ENCODE assay signal across 7 mouse cellular contexts in the genomic region with DNA sequence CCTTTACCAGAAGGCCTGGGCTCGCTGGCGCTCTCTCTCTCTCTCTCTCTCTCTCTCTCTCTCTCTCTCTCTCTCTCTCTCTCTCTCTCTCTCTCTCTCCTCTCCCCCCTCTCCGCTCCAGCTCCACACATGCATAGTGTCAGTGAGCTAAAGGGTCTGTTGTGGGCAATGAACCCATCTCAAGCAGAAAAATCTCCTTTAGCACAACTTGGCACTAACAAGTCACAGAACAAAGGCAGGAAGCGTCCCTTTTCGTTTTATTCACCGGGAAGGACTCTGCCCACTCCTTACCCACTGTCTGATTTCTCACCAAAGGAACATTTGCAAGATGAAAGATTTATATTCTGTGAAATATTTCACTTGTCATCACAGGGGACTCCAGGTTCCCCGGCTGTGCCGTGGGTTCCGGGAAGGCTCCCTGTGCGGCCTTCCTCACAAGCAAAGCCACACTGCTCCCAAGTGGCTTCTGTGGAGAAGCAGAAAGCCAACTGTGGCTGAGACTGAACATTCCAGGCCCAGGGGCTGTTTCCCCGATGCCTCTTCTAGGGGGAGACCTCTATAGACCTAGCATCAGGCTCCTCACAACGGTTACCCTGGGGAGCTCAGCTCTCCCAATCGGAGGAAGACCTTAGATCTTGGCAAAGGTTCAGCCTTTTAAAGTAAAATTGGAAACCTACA.
DNase-seq lines count a peak whose midpoint lies in the region; ATAC-seq and TF ChIP-seq lines count a peak whose summit lies in the region.

No protein-coding gene starts in this region.

- H3K4me3 ChIP-seq in forebrain, postnatal 0 days (ENCODE audit: low read depth, low read length), result no peak overlapping the region
- H3K4me3 ChIP-seq in hindbrain, embryonic 15.5 days, result no peak overlapping the region
- no peak overlapping the region for H3K4me3 ChIP-seq in limb, embryonic 10.5 days
- no peak overlapping the region for H3K4me3 ChIP-seq in neural tube, embryonic 15.5 days (replicated peaks)

- peaks cover 1% of the 10 kb centered on the region; the same call in 1 of the 2 replicates for H3K4me1 ChIP-seq in forebrain, postnatal 0 days (ENCODE audit: insufficient read depth)
- H3K4me1 ChIP-seq in hindbrain, embryonic 15.5 days (replicated peaks), result 0 out of 2 replicates have a peak, but pooled peaks cover 6% of the 10 kb centered on the region
- peaks cover 27% of the 10 kb centered on the region for H3K4me1 ChIP-seq in limb, embryonic 10.5 days
- H3K4me1 ChIP-seq in neural tube, embryonic 15.5 days, result peaks cover 6% of the 10 kb centered on the region

- WGBS in forebrain, postnatal 0 days, result 48% methylated on average over 13 of the region's 13 CpGs
- 36% methylated on average over 12 of the region's 13 CpGs for WGBS in hindbrain, embryonic 15.5 days
- WGBS in limb, embryonic 10.5 days, result 43% methylated on average over 13 of the region's 13 CpGs
- 28% methylated on average over 13 of the region's 13 CpGs for WGBS in neural tube, embryonic 15.5 days

- peak; percentile 38 for DNase-seq in urinary bladder, postnatal 14 days (ENCODE audit: low spot score)
- DNase-seq in urinary bladder, postnatal 25 days (ENCODE audit: low spot score), result no peak
- DNase-seq in forebrain, postnatal 0 days, result peak; percentile 70
- DNase-seq in limb, embryonic 10.5 days (ENCODE audit: low spot score), result peak; percentile 64

- no peak overlapping the region for H3K4me2 ChIP-seq in forebrain, postnatal 0 days (ENCODE audit: low read depth)
- H3K4me2 ChIP-seq in hindbrain, embryonic 15.5 days, result no peak overlapping the region
- H3K4me2 ChIP-seq in neural tube, embryonic 15.5 days, result no peak overlapping the region

- H3K9me3 ChIP-seq in forebrain, postnatal 0 days (ENCODE audit: low read length), result no peaks in the 10 kb centered on the region
- no peaks in the 10 kb centered on the region for H3K9me3 ChIP-seq in hindbrain, embryonic 15.5 days
- no peaks in the 10 kb centered on the region for H3K9me3 ChIP-seq in limb, embryonic 10.5 days (replicated peaks)
- no peaks in the 10 kb centered on the region for H3K9me3 ChIP-seq in neural tube, embryonic 15.5 days (replicated peaks)

- no peak overlapping the region for H3K9ac ChIP-seq in forebrain, postnatal 0 days
- no peak overlapping the region for H3K9ac ChIP-seq in hindbrain, embryonic 15.5 days
- no peak overlapping the region for H3K9ac ChIP-seq in neural tube, embryonic 15.5 days (replicated peaks)

- H3K36me3 ChIP-seq in forebrain, postnatal 0 days (ENCODE audit: insufficient read depth), result no peaks in the 10 kb centered on the region
- H3K36me3 ChIP-seq in hindbrain, embryonic 15.5 days, result no peaks in the 10 kb centered on the region
- H3K36me3 ChIP-seq in limb, embryonic 10.5 days, result no peaks in the 10 kb centered on the region
- no peaks in the 10 kb centered on the region for H3K36me3 ChIP-seq in neural tube, embryonic 15.5 days

- H3K27me3 ChIP-seq in forebrain, postnatal 0 days (ENCODE audit: insufficient read depth, low read length), result no peaks in the 10 kb centered on the region
- no peaks in the 10 kb centered on the region for H3K27me3 ChIP-seq in hindbrain, embryonic 15.5 days
- H3K27me3 ChIP-seq in limb, embryonic 10.5 days (ENCODE audit: low read depth, poor library complexity, severe bottlenecking), result peaks cover 5% of the 10 kb centered on the region
- no peaks in the 10 kb centered on the region for H3K27me3 ChIP-seq in neural tube, embryonic 15.5 days (replicated peaks)

- H3K27ac ChIP-seq in forebrain, postnatal 0 days (ENCODE audit: low read depth, low read length), result no peak overlapping the region
- H3K27ac ChIP-seq in hindbrain, embryonic 15.5 days (replicated peaks), result no peak overlapping the region
- peak overlapping the region; percentile 66 for H3K27ac ChIP-seq in limb, embryonic 10.5 days
- no peak overlapping the region for H3K27ac ChIP-seq in neural tube, embryonic 15.5 days (replicated peaks)

- peak; percentile 88 for ATAC-seq in forebrain, postnatal 0 days
- ATAC-seq in hindbrain, embryonic 15.5 days (ENCODE audit: low FRiP score, low read depth), result peak; percentile 90; the same call in 1 of the 2 replicates
- ATAC-seq in neural tube, embryonic 15.5 days (ENCODE audit: low FRiP score), result peak; percentile 82
- no peak for ATAC-seq in megakaryocyte, adult 5-6 weeks (ENCODE audit: poor library complexity, severe bottlenecking)

- TF ChIP-seq CTCF in forebrain, postnatal 0 days (IDR thresholded peaks at IDR 0.05; ENCODE audit: low read depth), result peak; percentile 67
